In genomic region chr2:75588572-75588971, GRCm38 (mm10) we compare ENCODE assay signal across 8 mouse cellular contexts.
DNase-seq lines count a peak whose midpoint lies in the region; TF ChIP-seq lines count a peak whose summit lies in the region.

No protein-coding gene starts in this region.

- H3K79me2 ChIP-seq in C2C12 (ENCODE audit: control insufficient read depth, insufficient read depth): no peaks in the 10 kb centered on the region

- H3K27me3 ChIP-seq in C2C12 (ENCODE audit: control insufficient read depth, insufficient read depth, insufficient read length): peaks cover 31% of the 10 kb centered on the region

- TF ChIP-seq CTCF in C2C12 (IDR thresholded peaks at IDR 0.05; ENCODE audit: control insufficient read depth, insufficient read depth, insufficient read length): peak; percentile 23

- no peaks in the 10 kb centered on the region for H3K79me3 ChIP-seq in C2C12 (ENCODE audit: low read depth)

- no peak overlapping the region for H3ac ChIP-seq in C2C12 (ENCODE audit: control insufficient read depth, insufficient read length, low read depth)

- no peak overlapping the region for H3K4me3 ChIP-seq in C2C12 (ENCODE audit: insufficient read depth, poor library complexity, severe bottlenecking)

- DNase-seq in adrenal gland, adult 2 months: peak; percentile 61
- no peak for DNase-seq in adrenal gland, adult 8-10 months
- peak; percentile 77 for DNase-seq in c-Kit-positive CD71-positive TER-119-positive erythroid progenitor cells, embryonic 14.5 days (ENCODE audit: low spot score)
- peak; percentile 51 to 90 for DNase-seq in frontal cortex, postnatal 36 days (ENCODE audit: low spot score in 2 of 2)
- peak; percentile 65 to 77 for DNase-seq in layer of hippocampus, postnatal 10 days (ENCODE audit: low spot score in 2 of 2)
- peak; percentile 91 for DNase-seq in mesoderm, embryonic 11.5 days (ENCODE audit: low read depth, low spot score)
- DNase-seq in spleen, postnatal 10 days (ENCODE audit: low spot score in 2 of 2): peak; percentile 35 to 59

- no peaks in the 10 kb centered on the region for H3K36me3 ChIP-seq in C2C12 (ENCODE audit: control insufficient read depth, insufficient read depth)

TF ChIP-seq in C2C12, 6 proteins besides CTCF, POLR2A, EP300 and RAD21:
- no peak for TF ChIP-seq MAX (IDR thresholded peaks at IDR 0.05)
- no peak for TF ChIP-seq MYOG (IDR thresholded peaks at IDR 0.05; ENCODE audit: control insufficient read depth, extremely low read depth, insufficient read length)
- TF ChIP-seq MYOD1 (IDR thresholded peaks at IDR 0.05; ENCODE audit: control insufficient read depth, insufficient read length, low read depth): no peak
- TF ChIP-seq FOSL1 (IDR thresholded peaks at IDR 0.05; ENCODE audit: insufficient read depth, low read length, poor library complexity, severe bottlenecking): no peak
- TF ChIP-seq USF1 (IDR thresholded peaks at IDR 0.05; ENCODE audit: low read depth): no peak
- TF ChIP-seq CEBPB (IDR thresholded peaks at IDR 0.05; ENCODE audit: low read depth): no peak
